Mouse (Mus musculus) heart, adult 9 months (tissue): ENCODE measurements around the gene Olfr1113.
"Not testable (repeated sequence)": the region's sequence is repeated elsewhere in the genome, so short reads cannot be mapped to it uniquely, and the experiment has no call there.

Source experiments
- DNase-seq, 2 experiments: peaks; one replicate each; pipeline ENCODE4 v3.0.0; 2022; ENCODE audit warnings: low spot score in 2 of 2

Olfr1113 gene

DNA sequence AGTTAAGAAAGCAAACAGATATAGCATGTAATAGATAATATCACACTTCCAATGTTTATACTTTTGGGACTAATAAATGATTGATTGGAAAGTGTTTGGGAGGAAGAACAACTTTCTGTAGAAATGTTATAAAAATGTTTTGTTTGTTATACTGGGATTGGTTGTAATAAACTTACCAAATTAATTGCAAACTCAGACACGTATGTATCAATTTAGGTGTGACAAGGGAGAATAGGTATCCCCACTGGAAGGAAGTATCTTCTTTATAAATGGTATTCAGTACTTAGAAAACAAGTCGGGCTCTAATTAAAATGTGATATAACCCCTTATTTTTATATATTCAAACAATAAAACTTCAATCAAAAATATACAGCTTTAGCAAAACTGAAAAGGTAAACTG lies at the start of gene Olfr1113:
Gene Olfr1113, plus strand, starts transcription at position 301 of the 400 bp plus-strand sequence.
- DNase-seq: no peak

DNA sequence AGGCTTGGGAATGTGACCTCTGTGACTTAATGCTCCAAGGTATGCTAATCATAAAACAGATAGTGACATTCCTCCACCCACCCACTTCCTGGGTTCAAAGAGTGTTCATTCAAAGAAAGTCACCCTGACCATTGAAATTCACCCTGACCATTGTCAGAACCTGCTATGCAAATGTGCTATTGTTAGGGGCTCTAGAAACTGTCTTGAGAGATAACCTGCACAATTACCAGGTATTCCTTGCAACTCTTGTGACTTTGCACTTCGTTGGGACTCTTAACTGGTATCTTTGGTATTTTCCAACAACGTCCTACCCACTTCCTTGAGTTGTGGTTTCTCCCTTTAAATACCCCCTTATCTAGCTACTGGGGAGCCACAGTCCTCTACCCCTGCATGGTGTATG lies 41.0 kb upstream of the Olfr1113 start:
- DNase-seq: not testable (repeated sequence)

DNA sequence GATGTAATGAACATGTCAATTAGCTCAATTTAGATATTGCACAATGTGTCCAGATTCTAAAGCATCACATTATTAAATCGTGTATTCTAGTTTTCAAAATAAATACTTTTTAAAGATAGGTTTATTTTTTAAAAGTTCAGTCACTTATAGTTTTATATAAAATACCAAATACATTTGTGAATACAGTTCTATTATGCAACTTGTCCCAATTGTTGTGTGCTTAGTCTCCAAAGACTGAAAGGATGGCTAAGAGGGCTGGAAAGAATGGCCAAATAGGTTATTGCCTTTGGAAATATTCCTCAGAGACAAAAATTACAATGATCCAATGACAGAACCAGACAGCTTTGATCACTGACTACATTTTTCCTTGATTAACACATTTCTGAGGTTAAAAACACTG lies 21.3 kb upstream of the Olfr1113 start, which contains the start of gene Olfr1112:
Gene Olfr1112, plus strand, starts transcription at position 301 of the 400 bp plus-strand sequence.
- no peak for DNase-seq

DNA sequence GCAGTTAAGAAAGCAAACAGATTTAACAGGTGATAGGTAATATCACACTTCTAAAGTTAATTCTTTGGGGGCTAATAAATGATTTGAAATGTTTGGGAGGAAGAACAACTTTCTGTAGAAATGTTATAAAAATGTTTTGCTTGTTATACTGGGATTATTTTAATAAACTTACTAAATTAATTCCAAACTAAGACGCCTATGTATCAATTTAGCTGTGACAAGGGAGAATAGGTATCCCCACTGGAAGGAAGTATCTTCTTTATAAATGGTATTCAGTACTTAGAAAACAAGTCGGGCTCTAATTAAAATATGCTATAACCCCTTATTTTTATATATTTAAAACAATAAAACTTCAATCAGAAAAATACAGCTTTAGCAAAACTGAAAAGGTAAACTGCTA lies 38.9 kb downstream of the Olfr1113 start, which contains the start of gene Olfr1115:
Gene Olfr1115, plus strand, starts transcription at position 301 of the 400 bp plus-strand sequence.
- no peak for DNase-seq
